Mouse (Mus musculus): ENCODE results near the gene Plcd1.

Gene Plcd1

DNA sequence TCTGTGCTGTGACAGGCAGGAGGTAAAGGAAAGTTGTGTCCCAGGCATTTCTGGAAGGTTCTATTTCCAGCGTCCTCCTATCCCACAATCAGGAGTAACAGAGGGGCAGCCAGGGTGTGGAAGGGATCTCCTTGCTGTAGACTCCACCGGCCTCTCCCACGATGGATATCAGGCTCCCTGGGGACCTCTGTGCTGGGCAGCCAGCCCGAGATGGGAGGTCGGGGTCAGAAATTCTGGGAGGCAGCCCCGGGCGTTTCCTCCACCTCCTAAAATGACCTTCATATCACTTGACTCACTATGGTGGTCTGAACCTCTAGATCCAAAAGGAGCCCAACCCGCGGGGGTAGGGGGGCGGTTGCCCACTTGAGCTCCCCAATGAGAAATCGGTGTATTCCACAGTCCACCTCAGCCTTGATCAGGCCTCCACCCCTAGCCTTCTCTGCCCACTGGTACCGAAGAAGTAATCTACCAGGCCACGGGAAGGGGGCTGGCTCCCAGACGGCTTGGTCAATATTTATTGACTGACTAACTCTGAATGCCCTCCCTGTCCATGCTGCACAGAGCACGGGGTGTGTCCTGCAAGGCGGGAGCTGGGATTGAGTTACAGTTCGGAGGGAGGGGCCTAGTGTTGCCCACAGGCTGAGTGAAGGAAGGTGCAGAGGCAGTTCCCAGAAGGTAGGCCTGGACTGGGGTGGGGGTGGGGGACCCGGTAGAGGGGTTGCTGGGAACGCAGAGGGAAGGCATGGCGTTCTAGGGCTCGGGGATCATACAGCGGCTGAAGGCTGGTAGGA lies 41.0 kb downstream of the Plcd1 start, which contains the start of gene Vill:
TSS of gene Vill (plus strand) at position 625 of the 791 bp plus-strand sequence.
- DNase-seq = peak; percentile 72

DNA sequence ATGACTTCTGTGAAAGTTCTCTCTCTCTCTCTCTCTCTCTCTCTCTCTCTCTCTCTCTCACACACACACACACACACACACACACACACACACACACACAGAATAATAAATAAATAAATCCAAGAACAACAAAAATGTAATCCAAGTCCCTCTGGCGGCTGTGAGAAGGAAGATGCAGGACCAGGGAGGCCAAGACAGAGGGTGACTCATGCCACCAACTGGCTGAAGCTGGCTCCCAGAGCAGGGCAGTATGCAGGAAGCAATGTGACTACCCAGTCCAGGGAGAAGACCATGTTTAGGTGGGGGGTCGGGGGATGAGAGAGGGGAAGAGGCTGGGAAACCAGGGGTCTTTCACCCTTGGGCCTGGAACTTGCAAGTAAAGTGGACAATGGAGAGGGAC lies 42.1 kb downstream of the Plcd1 start:
- DNase-seq = no peak

DNA sequence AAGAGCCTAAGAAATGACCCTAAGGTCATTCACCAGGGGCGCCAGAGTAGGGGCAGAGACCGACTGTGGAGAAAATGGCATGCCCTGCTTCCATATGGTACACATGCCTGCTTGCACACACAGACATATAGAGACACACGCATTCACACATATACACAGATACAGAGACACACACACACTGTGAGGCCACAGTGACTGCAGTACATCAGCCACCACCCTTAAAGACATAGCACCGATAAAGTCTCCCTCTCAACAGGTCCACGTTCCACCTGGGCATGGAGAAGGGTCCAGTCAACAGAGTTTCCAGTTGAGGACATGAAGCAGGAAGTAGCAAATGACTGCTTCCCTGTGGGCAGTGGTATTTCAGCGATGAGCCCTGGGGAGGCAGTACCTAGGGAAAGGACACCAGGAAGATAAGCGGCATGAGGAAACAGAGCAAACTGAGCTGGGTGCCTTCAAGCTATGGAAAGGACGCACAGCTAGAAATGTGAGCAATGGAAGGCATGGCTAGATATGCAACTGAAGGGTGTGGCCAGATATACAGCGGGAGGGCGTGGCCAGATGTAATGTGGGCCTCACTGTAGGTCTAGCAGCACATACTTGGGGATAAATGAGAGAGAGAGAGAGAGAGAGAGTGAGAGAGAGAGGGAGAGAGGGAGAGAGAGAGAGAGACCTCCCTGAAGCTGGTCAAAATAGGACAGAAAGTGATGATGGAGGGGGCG lies 45.0 kb downstream of the Plcd1 start:
- no peak for DNase-seq

DNA sequence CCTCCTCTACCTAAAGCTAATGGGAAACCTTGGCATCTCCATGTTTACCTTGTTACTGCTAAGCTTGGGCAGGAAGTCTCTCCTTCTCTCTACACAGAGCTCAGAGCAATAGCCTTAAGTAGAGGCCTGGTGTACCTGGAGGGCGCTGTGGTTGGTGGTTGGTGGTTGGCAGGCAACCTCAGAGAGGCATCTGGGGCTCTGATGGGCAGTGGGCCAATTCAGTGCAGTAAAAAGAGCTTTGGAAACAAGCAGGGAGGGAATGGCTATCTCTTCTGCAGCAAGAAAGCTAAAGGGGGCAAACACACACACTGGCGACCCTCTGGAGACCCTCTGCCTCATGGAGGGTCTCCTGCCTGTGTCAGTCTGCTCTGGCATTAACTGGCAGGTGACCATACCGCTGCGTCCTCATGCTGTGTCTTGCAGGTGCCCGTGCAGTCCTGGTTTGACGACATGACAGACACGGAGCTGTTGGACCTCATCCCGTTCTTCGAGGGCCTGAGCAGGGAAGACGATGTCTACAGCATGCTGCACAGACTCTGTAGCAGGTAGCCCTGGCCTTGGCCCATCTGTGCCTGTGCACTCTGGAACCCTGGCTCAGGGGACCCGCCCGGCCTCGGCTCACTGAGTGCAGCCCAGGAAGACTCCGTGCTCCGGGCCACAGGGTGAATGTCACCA lies 53.1 kb downstream of the Plcd1 start:
- DNase-seq = no peak

DNA sequence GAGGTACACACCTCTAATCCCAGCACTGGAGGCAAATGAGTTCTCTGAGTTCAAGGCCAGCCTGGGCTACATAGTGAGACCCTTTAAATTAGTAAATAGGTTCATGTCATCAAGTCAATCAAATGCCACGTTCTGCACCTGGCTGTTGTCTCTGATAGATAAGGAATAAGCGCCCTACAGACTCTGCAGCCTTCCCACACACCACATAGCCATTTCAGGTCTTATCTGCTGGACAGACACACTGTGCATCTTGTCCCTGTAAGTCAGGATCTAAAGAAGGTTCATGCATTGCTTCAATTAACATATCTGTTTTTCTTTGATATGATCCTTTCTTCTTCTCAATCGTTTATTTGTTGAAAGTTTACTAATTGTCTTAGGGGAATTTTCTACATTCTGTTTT lies 54.7 kb downstream of the Plcd1 start:
- no peak for DNase-seq

DNA sequence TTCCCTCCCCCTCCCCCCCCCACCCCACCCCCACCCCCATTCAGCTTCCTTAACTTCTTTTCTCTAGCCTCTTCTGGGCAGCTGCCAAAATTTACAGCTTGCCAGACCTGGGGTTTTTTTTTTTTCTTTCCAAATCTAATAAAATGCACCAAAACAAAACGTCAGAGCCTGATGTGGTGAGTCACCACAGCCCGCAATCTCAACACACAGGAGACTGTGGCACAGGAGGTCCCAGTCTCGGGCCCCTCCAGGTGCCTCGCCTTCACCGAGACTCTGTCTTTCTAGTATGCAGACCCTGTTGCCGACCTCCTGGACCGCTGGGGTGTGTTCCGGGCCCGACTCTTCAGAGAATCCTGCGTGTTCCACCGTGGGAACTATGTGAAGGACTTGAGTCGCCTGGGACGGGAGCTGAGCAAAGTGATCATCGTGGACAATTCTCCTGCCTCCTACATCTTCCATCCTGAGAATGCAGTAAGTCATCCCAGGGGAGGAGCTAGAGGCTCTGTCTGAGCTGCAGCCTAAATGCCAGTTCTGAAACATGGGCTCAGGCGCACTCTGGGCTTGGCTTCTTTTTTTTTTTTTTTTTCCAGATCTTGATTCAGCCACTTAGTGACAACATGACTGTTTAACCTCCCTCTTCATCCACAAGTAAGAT lies 56.1 kb downstream of the Plcd1 start:
- DNase-seq = no peak

DNA sequence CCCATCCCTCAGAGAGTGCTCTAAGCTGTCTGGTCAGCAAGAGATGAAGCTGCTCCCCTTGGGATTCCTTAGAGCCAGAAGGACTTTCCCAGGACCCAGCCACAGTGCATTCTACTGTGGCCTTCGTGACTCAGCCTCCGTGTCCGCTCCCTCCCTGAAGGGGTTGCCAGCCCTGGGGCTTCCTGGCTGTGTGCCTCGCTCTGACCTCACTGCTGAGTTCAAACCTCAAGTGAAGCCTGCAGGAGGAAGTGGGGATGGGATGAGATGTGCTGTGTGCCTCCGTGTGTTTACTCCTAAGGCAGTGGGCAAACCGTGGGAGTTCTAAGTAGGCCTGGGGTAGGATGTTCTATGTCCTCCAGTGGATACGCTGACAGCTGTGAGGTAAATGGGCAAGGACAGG lies 57.5 kb downstream of the Plcd1 start:
- no peak for DNase-seq

DNA sequence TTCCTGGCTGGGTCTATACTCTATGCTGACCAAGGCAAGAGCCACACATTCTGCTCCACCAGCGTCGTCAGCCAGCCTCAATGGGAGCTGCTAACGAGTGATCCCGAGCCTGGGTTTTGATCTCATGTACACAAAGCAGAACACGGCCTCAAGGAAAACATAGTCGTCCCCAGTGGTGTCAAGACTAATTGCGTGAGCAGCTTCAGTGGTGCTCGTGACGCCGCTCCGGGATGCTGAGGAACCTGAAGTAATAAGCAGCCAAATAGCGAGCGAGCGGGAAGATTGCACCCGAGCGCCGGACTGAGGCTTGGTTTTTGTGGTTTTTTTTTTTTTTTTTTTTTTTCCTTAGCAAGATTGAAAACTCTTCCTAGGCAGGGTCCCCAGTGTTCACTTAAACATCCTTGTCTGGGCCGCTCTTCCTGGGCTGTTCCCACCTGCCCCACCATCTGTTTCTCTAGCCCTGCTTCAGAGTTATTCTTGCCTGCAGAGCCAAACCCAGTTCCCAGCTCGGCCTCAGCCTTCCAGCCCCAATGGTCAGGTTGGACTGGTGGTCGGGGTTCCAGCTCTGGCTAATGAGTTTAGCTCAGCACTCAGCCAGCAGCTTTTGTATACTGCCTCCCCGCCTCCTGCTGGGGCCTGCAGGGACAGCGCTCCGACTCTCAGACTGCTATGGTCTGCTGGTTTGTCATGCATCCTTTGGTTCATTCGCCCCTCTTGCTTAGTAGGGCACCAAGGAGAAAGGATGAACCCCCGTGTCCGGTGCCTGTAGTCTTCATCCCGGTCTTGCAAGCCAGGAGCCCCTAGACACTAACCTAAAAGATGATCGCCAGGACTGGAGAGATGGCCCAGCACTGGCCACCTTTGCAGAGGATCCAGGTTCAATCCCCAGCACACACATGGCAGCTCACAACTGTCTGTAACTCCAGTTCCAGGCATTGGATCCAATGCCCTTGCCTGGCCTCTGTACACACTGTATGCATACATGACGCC lies 58.3 kb downstream of the Plcd1 start:
- DNase-seq = peak; percentile 36

DNA sequence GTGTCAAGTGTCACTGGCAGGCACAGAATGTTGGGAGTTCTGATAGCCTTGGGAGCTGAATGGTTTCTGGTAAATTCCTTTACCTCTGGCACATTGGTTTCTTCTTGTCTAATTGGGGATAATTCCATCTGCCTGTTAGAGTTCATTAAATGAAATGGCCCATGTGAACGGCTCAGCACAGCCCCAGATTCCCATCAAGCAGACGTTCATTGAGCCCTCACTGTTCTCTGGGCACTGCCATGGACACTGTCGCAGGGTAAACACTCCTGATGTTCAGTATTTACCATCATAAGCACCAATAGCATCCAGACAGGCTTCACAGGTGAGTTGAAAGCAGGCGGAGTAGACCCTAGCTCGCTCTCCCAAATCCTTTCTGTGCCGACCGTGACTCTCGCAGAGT lies 59.2 kb downstream of the Plcd1 start:
- no peak for DNase-seq

DNA sequence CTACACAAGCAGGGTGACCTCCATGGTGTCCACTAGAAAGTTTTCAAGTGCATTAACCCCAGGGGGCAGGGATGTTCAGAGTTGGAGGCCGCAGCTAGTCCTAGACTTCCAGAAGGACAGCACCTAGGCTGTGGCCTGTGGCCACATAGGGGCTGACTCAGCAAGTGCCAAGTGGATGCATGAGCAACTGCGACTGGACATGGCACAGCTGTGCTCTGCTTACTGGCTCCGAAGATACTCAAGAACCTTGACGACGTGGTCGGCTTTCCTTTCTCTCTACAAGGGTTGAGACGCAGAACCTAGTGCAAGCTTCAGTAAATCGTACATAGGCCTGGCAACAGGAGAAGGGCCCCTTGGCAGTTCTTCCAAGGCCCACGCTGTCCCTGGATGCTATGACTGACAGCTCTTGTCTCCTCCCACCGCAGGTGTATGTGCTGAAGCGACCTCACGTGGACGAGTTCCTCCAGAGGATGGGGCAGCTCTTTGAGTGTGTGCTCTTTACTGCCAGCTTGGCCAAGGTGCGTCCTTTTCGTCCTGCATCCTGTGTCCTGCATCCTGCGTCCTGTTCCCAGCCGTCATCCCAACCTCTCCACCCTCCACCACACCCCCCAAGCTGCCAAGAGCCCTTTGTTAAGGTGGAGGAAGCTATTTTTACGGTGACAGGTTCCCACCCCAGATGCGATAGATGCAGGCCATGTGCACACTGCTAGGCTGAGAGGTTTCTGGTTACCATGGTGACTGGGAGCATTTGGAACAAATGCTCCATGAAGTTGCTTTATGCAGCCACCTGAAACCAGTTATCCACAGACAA lies 60.0 kb downstream of the Plcd1 start:
- DNase-seq = peak; percentile 29

DNA sequence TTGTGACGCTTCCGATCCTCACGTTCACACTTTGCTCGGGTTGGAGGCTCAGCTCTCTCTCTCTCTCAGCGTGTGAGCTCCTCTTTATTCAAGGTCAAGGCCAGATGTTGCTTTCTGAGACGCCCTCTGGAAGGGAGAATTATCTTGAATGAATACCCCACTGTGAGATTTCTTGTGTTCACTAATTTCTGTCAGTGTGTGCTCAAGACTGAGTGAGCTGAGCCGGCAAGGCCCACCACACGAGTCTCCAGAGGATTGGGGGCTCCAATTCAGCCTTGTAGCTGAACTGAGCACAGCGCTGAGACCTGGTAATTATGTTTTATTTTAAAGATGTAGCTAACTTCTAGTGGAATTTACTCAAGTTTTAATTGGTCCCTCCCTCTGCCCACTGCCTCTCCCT lies 60.8 kb downstream of the Plcd1 start:
- DNase-seq = no peak

DNA sequence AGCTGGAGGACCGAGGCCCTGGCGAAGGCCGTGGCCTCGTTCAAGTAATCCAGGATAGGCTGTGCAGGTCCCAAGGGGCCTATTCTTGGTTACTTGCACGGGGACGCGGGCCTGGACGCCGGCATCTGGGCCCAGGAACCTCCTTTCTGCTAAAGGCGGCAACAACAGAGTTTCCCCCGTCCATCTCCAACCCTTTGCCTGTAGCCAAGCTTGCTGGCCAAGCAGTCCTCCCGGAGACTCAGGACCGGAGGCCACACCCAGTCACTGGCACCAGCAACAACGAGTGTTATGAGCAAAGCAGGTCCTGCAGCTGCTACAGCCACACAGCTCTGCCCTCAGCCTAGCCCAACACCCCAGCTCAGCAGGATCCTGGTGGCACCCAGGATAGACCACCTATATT lies 61.5 kb downstream of the Plcd1 start:
- DNase-seq = no peak

DNA sequence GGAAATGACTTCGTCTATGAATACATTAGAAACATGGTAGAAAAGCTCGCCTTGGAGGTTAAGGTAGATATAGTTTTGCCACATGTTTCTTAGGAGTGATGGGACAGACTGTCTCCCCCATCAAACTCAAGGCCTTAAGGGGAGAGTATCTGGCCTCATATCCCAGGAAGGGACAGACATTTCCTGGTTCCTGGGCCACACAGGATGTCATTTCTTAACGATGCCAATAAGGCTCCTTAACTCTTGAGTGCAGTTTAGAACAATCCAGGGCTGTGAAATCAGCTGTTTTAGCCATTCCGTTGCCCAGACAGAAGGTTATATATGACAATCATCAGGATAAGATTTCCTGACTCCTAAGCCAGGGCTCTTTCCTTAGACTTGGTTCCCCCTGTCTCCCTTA lies 62.3 kb downstream of the Plcd1 start:
- DNase-seq = no peak

DNA sequence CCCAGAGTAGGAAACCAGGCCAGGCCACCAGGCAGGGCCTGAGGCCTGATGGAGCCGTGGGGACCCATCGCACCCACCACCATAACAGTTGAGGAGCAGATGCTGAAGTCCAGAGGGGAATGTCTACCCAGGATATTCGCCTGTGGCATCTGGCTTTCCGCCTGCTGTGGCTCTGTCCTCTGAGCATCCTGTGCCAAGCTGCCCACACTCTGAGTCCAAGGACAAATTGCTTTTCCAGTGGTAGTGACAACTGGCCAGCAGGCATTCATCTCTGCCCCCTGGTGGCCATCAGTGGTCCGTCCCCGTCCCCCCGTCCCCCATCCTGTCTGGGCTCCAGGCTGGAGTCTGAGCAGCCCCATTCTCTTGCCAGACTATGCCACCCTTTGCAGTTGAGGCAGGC lies 63.7 kb downstream of the Plcd1 start:
- DNase-seq = peak; percentile 74

DNA sequence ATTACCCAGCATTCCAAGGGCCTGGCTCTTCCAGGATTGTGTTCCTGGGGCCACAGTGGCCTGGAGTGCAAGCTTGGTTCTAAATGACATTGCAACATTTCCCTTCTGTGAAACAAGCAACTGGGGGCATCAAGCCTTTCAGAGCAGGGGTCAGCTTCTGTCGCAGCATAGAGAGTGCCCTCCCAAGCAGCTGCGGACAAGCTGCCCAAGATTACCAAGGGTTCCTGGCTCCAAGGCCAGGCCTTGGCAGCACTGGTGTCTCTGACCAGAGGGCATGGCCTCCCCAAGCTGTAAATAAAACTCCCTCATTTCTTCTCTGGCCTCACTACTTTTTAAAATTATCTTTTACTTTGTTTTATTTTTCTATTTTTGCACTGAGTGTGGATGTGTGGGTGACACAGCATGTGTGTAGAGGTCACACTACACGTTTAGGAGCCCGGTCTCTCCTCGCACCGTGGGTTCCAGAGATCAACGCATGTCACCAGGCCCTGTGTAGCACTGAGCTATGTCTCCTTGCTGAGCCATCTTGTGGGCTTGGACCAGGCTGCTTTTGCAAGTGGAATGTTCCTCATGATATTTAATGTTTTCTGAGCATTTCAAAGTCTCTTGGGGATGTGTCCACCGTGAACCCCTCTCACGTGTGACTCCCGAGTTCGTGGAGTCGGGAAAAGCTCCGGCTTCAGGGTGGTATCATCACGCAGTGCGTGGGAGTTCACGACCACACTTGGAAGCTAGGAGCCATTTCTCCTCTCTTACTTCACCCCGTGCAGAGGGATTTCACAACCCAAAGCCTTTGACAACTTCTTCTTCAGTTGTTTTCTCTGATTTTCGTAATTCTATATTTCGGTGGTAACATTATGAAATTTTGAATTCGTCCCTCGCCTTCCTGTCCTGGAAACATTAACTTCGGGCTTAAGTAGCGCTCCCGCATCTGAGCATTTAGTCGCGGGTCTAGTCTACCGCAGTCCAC lies 64.8 kb downstream of the Plcd1 start:
- DNase-seq = no peak

DNA sequence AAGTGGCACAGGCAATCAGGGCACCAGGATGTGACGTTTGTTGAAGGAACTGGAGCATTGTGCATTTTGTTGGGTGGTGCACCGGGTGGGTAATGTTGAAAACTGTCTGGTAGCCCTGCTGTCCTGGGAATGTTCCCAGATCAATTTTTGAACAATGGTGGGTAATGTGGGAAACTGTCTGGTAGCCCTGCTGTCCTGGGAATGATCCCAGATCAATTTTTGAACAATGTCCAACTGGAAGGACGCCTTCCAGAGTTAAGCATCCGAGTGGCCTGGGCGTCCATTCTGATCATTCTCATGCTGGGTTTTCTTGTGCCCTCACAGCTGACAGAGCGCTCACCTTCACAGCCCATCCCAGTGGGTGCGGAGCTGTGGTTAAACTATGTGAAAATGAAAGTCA lies 66.0 kb downstream of the Plcd1 start:
- DNase-seq = no peak

DNA sequence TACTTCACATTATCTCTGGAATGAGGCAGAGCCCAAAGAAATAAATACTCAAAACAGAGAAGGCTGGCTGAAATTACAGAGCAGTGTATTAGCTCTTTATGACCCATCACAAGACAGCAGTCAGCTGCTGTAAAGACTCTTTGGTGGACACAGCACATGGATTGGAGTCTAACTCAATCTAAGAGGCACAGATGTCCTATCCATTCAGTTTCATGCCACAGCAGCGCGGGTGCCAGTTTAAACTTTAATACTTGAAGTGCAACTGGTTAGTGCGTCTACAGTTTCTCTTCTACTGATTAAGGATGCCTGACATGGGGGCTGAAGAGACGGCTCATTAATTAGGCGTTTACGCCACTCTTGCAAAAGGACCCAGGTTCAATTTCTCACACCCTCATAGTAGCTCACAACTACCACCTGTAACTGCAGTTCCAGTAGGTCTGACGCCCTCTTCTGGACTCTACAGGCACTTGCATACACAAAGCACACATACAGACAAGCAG lies 67.4 kb downstream of the Plcd1 start:
- no peak for DNase-seq

DNA sequence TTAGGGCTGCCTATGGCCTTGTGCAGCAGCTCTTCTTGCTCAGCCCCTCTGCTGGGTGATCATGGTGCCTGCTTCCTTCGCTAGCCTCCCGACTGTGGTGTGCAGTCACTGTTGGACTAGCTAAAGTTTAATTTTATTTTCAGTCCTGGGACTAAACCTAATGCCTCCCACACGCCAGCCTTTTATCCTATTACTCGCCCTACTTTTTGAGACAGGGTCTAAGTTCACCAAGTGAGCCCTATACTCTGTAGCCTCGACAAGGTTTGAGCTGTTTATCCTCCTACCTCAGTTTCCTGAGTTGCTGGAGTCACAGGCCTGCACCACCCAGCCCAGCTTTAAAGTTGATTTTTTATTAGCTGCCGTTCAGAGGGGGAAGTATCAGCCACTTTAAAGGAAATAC lies 68.0 kb downstream of the Plcd1 start:
- no peak for DNase-seq

DNA sequence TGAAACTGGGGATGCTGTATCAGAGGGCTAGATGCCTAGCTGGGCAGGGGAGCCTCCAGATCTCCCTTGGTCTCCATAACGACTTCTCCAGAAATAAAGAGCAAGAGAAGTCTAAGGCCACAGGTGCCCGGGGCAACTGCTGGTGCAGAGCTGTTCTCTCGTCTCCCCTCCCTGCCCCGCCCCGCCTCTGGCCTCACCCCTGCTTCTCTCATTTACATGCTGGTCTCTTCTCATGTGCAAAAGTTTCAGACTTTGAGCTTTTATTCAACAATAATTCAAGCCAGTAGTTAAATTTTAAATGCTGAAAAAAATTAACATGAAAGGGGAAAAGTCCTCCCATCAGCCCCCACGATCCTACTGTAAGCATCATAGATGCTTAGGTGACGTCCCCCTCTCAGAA lies 71.6 kb downstream of the Plcd1 start:
- DNase-seq = no peak

Data from retina, postnatal 1 day (tissue).